Mouse (Mus musculus) brain, embryonic 14.5 days (tissue): ENCODE data around the gene Ptbp1.

Experiments
- CTCF ChIP-seq: fragments of 200-500 bp; IDR thresholded peaks from 2 replicates; pipeline ENCODE4 v1.5.1; 2012; ENCODE audit warnings: inconsistent platforms, mild to moderate bottlenecking, moderate library complexity, borderline replicate concordance; ENCODE audit not compliant: insufficient read depth, insufficient read length; ENCODE audit errors: extremely low read depth
- POLR2A ChIP-seq: fragments of 200-500 bp; IDR thresholded peaks from 2 replicates; pipeline ENCODE4 v1.6.1; 2012; ENCODE audit warnings: mild to moderate bottlenecking, inconsistent platforms, borderline replicate concordance; ENCODE audit not compliant: poor library complexity, insufficient read depth, insufficient read length, severe bottlenecking; ENCODE audit errors: extremely low read depth

DNA sequence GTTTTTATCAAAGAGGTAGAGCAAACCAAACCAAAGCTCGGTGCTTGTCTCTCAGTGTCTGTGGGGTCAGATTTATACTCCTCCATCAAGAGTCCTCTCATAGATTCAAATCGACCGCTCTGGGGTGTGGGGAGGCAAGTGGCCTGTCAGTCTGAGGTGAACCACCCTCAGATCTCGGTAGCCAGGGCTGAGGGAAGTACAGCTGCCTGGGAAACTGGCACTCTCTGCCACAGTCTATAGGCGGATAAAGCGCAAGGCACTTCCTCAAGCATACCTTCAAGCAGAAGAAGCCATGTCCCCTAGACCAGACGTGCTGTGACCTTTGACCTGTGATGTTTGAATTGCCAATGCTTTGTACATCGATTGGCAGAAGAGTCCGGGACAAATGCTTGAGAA, 21.4 kb upstream of the Ptbp1 start:
- TF ChIP-seq CTCF (no peak), POLR2A (no peak)
